Mouse (Mus musculus): ENCODE measurements at regions not wholly inside any gene's neighbourhood (a gene's known extent, or its start where the extent isn't known, plus 50 kb on each side); places are given as distances from the start of the nearest gene placed in this dataset.

GRCm38 (mm10) chr4:55134339-55134738, 189.5 kb downstream of the Zfp462 start:
- no peak for DNase-seq

- no peak for DNase-seq
These were observed 189.9 kb downstream of the Zfp462 start for GRCm38 (mm10) chr4:55134791-55135190.

GRCm38 (mm10) chr4:55136283-55136682, 191.4 kb downstream of the Zfp462 start:
- no peak for DNase-seq

DNA sequence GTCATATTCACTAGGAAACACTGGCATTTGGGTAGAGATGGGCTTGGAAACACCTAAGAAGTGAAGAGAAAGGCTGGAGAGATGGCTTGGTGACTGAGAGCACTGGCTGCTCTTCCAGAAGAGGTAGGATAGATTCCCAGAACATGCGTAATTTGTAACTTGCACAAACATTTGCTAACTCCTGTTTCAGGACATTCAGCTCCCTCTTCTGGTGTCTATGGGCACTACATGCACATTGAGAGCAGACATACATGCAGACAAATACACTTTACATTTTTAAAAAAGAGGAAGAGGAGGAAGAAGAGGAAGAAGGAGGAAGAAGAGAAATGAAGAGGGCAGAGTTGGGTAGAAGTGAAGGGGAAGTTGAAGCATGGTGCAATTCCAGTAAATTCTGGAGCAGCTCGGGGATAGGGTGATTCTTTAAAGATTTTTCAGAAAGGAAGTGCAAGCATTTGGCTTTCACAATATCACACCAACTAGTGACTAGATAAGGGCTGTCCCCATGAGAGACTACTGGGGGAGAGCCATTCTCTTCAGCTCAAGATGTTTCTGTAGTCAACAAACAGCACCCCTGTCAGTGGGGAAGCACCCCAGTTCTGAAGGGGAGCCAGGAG, 193.0 kb downstream of the Zfp462 start:
- DNase-seq, result no peak

DNA sequence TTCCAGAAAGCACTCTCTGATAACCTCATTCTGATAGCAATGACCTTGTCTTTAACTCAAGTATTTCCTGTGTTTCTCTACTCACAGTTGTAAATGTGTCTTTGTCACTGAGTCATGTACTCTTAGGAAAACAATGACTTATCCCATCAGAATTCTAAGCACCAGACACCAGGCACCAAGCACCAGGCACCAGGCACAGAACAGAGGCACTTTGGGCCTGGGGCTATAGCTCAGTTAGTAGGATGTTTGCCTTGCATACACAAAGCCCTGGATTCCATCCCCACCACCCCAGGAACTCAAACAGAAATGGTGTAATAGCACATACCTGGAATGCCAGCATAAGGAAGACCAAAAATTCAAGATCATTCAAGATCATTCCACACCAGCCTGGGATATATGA, 196.5 kb downstream of the Zfp462 start:
- DNase-seq, result no peak

GRCm38 (mm10) chr4:55141923-55142732, 197.3 kb downstream of the Zfp462 start:
- no peak for DNase-seq

DNA sequence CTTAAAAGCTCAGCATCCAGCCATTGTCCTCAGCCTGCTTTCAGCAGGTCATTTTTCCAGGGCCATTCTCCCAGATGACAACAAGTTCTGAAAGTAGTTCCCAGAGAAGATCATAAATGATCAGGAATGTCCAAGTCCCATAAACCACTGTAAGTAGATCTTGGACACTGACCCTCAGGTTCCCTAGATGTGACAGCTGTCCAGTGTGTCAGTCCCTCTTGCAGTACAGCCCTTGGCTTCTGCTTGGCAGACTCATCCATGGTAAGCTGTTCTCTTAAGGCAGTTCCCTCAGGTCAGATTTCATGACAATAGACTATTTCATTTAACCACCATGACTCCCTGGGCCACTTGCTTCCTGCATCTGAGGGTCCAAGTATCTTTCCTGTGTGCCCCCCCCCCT, 198.6 kb downstream of the Zfp462 start:
- DNase-seq, result no peak

GRCm38 (mm10) chr4:55144995-55145394, 200.1 kb downstream of the Zfp462 start:
- no peak for DNase-seq

GRCm38 (mm10) chr4:55145968-55146367, 201.1 kb downstream of the Zfp462 start:
- no peak for DNase-seq

DNA sequence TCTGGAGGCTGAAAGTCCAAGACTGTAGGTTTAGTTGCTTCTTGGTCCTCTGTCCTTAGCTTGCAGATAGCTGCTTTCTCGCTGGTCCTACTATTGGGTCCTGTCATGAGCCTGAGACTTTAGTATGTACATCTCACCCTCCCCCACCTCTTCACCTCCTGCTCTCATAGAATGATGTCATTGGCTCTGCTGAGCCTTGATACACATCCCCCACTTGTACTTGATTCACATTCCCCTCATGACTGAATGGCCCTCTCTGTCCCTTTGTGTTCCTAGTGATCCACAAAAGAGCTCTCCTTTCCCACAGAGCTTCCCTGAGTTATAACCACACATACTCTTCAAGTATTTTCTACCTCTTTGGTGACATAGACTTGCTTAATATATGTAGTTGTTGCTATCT, 201.5 kb upstream of the Rad23b start:
- DNase-seq, result no peak

- DNase-seq, result no peak
These were observed 195.3 kb upstream of the Rad23b start for GRCm38 (mm10) chr4:55154556-55154955.

- peak; percentile 32 for DNase-seq
These were observed 191.6 kb upstream of the Rad23b start for GRCm38 (mm10) chr4:55158166-55158739.

GRCm38 (mm10) chr4:55166266-55166665, 183.6 kb upstream of the Rad23b start:
- DNase-seq, result no peak

DNA sequence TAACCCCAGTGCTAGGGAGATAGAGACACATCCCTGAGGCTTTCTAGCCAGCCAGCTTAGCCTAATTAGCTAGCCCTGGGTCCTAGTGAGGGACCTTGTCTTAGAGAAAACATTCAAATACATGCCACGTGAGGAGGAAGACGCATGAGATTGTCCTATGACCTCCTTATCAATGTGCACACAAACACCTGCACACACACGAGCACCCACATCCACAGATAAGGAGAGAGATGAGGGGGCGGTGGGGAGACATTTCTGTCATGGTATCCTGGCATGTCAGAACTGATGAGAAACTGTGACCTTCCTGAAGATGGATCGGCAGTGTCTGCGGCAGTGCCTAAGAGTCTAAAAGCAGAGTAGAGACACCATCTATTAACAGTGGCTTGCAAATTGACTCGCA, 180.8 kb upstream of the Rad23b start:
- DNase-seq, result no peak

GRCm38 (mm10) chr4:55172334-55172891, 177.4 kb upstream of the Rad23b start:
- peak; percentile 6 for DNase-seq

DNA sequence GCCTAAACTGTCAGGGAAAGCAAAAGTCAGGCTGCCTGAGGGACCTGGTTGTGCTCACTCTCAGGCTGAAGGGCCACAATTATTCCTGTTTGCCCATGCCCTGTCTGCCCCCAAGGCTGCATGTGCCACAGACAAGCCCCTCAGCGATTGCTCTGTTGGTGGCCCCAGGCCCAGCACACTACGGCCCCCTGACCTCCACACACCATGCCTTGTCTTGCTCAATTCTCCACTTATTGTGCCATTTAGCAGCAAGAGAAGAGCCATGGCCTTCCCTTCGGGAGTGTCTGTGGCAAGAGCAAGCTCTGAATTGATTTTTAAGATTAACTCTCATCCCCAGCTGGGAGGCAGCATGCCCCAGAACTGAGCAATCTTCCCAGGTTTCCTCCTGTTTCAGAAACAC, 173.8 kb upstream of the Rad23b start:
- DNase-seq, result no peak

DNA sequence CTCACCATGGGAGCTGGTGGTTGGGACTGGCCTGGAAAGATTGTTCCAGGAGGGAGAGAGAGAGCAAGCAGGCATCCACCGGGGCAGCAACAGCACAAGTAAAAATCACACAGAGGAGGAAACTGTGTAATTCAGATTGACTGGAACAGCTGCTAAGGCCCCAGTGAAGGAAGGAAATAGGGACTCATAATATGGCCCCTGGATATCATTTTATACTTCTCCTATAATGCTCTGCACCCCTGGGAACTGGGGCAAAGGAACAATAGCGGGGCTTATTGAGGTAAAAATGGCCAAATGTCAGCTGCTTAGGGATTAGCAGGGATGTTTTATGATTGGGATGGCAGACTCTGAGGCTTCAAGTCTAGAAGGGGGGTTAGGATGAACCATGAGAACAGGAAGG, 170.4 kb upstream of the Rad23b start:
- DNase-seq, result no peak

DNA sequence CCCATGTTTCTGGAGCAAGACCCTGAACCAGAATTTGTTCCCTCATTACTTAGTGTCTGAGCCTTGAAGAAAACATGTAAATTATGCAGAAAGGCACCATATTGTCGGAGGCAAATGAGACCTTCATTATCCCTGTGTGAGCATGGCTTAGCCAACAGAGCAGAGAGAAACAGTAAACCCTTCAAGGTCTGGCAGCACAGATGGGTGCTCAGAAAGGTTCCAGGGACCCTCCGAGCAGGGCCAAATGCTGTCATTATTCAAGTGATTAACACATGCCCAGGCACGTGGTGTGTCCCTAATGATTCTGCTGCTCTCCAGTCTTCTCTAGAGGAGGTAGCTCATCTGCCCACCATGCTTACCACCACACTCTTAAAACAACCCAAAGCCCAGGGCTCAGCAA, 166.3 kb upstream of the Rad23b start:
- DNase-seq, result no peak

DNA sequence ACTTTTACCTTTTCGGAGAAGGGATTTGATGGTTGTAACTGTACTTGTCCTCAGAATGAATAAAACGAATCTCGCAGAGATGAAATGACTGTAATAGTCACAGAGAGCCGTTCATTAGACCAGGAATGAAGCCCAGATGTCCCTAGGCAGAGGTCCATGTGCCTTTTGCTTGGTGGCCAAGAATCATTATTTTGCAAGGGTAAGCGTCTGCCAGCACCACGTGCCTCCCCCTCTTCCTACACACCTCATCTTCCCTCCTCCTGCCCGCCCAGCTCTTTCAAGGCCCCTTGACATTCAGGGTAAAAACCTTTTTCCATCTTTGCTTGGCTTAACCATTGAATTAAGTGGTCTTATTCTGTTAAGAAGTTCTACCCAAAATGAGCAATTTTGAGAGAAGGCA, 161.1 kb upstream of the Rad23b start:
- peak; percentile 39 for DNase-seq

- no peak for DNase-seq
These were observed 159.3 kb upstream of the Rad23b start for GRCm38 (mm10) chr4:55190586-55190985.

GRCm38 (mm10) chr4:55194061-55194460, 155.8 kb upstream of the Rad23b start:
- no peak for DNase-seq

GRCm38 (mm10) chr4:55194552-55194951, 155.3 kb upstream of the Rad23b start:
- DNase-seq, result no peak

GRCm38 (mm10) chr4:55203731-55204710, 145.8 kb upstream of the Rad23b start:
- no peak for DNase-seq
